Mouse (Mus musculus) hindbrain, embryonic 12.5 days (tissue): ENCODE measurements at regions not wholly inside any gene's neighbourhood (a gene's known extent, or its start where the extent isn't known, plus 50 kb on each side); places are given as distances from the start of the nearest gene placed in this dataset.
"Not testable (repeated sequence)": the region's sequence is repeated elsewhere in the genome, so short reads cannot be mapped to it uniquely, and the experiment has no call there.

Experiments
- ATAC-seq: fragments of 200-750 bp; cut with Nextera tagmentation; 2 replicates; pipeline ENCODE4 v1.8.0; 2017; ENCODE audit warnings: moderate TSS enrichment; ENCODE audit not compliant: low FRiP score
- H3K27ac ChIP-seq: fragments of 300-500 bp; sonication (generic); 2 replicates; pipeline ENCODE4 v1.5.1; 2016; ENCODE audit warnings: mild to moderate bottlenecking
- H3K27me3 ChIP-seq: fragments of 300-500 bp; sonication (generic); 2 replicates; pipeline ENCODE4 v1.6.1; 2016; ENCODE audit warnings: mild to moderate bottlenecking
- H3K36me3 ChIP-seq: fragments of 300-500 bp; sonication (generic); 2 replicates; pipeline ENCODE4 v1.6.1; 2016; ENCODE audit warnings: mild to moderate bottlenecking
- H3K4me1 ChIP-seq: fragments of 300-500 bp; sonication (generic); 2 replicates; pipeline ENCODE4 v1.6.1; 2016
- H3K4me2 ChIP-seq: fragments of 300-500 bp; sonication (generic); replicated peaks from 2 replicates; pipeline ENCODE4 v1.6.1; 2016; ENCODE audit warnings: mild to moderate bottlenecking
- H3K4me3 ChIP-seq: fragments of 300-500 bp; sonication (generic); 2 replicates; pipeline ENCODE4 v1.5.1; 2016; ENCODE audit warnings: mild to moderate bottlenecking
- H3K9ac ChIP-seq: fragments of 300-500 bp; sonication (generic); 2 replicates; pipeline ENCODE4 v1.6.1; 2016; ENCODE audit warnings: mild to moderate bottlenecking, moderate library complexity
- H3K9me3 ChIP-seq: fragments of 300-500 bp; sonication (generic); replicated peaks from 2 replicates; pipeline ENCODE4 v1.6.1; 2016; ENCODE audit warnings: mild to moderate bottlenecking
- WGBS: fragments of 180-500 bp; shearing (Covaris S2); methylation state at CpG from one replicate; pipeline ENCODE4 v1.1.7; 2016; 5-methylcytosine and 5-hydroxymethylcytosine counted together

GRCm38 (mm10) chr5:129256136-129256535 is 159.6 kb downstream of the Adgrd1 start:
- no peak overlapping the region for H3K27ac ChIP-seq
- H3K9me3 ChIP-seq: no peaks in the 10 kb centered on the region
- no peak overlapping the region for H3K9ac ChIP-seq
- H3K36me3 ChIP-seq: no peaks in the 10 kb centered on the region
- H3K4me3 ChIP-seq: no peak overlapping the region
- ATAC-seq: no peak
- peaks cover 10% of the 10 kb centered on the region for H3K4me1 ChIP-seq
- no peak overlapping the region for H3K4me2 ChIP-seq
- 77% methylated on average over 9 of the region's 9 CpGs for WGBS
- H3K27me3 ChIP-seq: no peaks in the 10 kb centered on the region

- no peaks in the 10 kb centered on the region for H3K9me3 ChIP-seq
- WGBS: 70% methylated on average over 5 of the region's 5 CpGs
- H3K4me1 ChIP-seq: peaks cover 10% of the 10 kb centered on the region
- H3K9ac ChIP-seq: no peak overlapping the region
- 0 out of 2 replicates have a peak, but pooled peaks cover 4% of the 10 kb centered on the region for H3K27me3 ChIP-seq
- no peak for ATAC-seq
- H3K36me3 ChIP-seq: no peaks in the 10 kb centered on the region
- H3K27ac ChIP-seq: no peak overlapping the region
- H3K4me3 ChIP-seq: no peak overlapping the region
- H3K4me2 ChIP-seq: no peak overlapping the region
These were observed 160.7 kb downstream of the Adgrd1 start for GRCm38 (mm10) chr5:129257206-129257605.

DNA sequence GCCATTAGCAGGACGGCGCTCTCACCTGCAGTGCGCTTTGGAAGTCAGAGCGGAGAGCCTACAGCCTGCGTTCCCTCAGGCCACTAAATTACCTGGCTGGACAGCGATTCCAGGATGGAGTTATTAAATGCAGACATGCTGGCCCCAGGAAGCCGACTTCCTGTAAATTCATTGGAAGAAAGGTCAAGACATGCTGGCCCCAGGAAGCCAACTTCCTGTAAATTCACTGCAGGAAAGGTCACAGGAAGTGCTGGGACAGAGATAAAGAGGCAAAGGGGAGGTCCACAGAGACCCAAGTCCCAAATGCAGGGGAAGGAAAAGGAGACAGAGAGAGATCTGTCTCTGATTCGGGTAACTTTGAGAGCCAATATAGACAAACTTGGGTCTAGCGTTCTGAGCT is 164.1 kb downstream of the Adgrd1 start:
- Histone ChIP-seq H3K4me3 (no peak overlapping the region), H3K9me3 (no peaks in the 10 kb centered on the region), H3K27me3 (0 out of 2 replicates have a peak, but pooled peaks cover 4% of the 10 kb centered on the region), H3K9ac (no peak overlapping the region), H3K4me2 (no peak overlapping the region), H3K36me3 (no peaks in the 10 kb centered on the region), H3K4me1 (peaks cover 10% of the 10 kb centered on the region), H3K27ac (no peak overlapping the region)
- no peak for ATAC-seq
- 77% methylated on average over 9 of the region's 9 CpGs for WGBS

DNA sequence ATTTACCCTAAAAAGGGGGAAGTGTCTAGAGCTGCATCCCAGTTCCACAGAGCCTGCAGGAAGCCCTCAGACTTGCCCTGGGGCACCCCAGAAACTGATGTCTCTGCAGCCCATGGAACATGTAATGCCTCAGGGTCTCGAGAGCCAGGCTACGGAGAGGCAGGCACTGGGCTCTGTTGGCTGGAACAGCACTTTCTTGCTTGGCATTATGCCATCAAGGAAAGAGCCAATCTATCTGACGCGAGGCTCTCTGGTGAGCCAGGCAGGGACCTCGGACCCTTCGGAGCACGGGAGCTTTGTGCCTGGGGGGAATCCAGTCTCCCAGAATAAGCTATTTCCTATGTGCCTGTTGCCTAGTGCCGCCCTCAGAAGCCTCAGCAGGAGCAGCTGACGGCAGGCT is 166.6 kb downstream of the Adgrd1 start:
- peaks cover 15% of the 10 kb centered on the region for H3K4me1 ChIP-seq
- H3K36me3 ChIP-seq: no peaks in the 10 kb centered on the region
- H3K27me3 ChIP-seq: 0 out of 2 replicates have a peak, but pooled peaks cover 4% of the 10 kb centered on the region
- no peak overlapping the region for H3K27ac ChIP-seq
- WGBS: 49% methylated on average over 9 of the region's 9 CpGs
- H3K4me3 ChIP-seq: no peak overlapping the region
- no peaks in the 10 kb centered on the region for H3K9me3 ChIP-seq
- ATAC-seq: no peak
- no peak overlapping the region for H3K9ac ChIP-seq
- H3K4me2 ChIP-seq: no peak overlapping the region

GRCm38 (mm10) chr5:129264363-129264762 is 167.8 kb downstream of the Adgrd1 start:
- 95% methylated on average over 15 of the region's 15 CpGs for WGBS
- ATAC-seq: no peak

GRCm38 (mm10) chr5:129268456-129268855 is 171.9 kb downstream of the Adgrd1 start:
- Histone ChIP-seq H3K27ac (no peak overlapping the region), H3K27me3 (peaks cover 4% of the 10 kb centered on the region; the same call in 1 of the 2 replicates), H3K36me3 (no peaks in the 10 kb centered on the region), H3K4me1 (peaks cover 13% of the 10 kb centered on the region; the same call in 1 of the 2 replicates), H3K4me2 (no peak overlapping the region), H3K9ac (no peak overlapping the region), H3K9me3 (no peaks in the 10 kb centered on the region), H3K4me3 (no peak overlapping the region)
- WGBS: 45% methylated on average over 9 of the region's 9 CpGs
- ATAC-seq: no peak

More at GRCm38 (mm10) chr5:129264363-129264762, 167.8 kb downstream of the Adgrd1 start:
- H3K9me3 ChIP-seq: no peaks in the 10 kb centered on the region
- no peak overlapping the region for H3K27ac ChIP-seq
- H3K4me2 ChIP-seq: no peak overlapping the region
- H3K4me1 ChIP-seq: peaks cover 8% of the 10 kb centered on the region; the same call in 1 of the 2 replicates
- H3K36me3 ChIP-seq: no peaks in the 10 kb centered on the region
- no peak overlapping the region for H3K9ac ChIP-seq
- H3K4me3 ChIP-seq: no peak overlapping the region
- peaks cover 4% of the 10 kb centered on the region; the same call in 1 of the 2 replicates for H3K27me3 ChIP-seq

- H3K4me2 ChIP-seq: no peak overlapping the region
- H3K9ac ChIP-seq: no peak overlapping the region
- peaks cover 13% of the 10 kb centered on the region; the same call in 1 of the 2 replicates for H3K4me1 ChIP-seq
- no peak overlapping the region for H3K4me3 ChIP-seq
- ATAC-seq: no peak
- H3K27me3 ChIP-seq: peaks cover 4% of the 10 kb centered on the region; the same call in 1 of the 2 replicates
- H3K27ac ChIP-seq: no peak overlapping the region
- 19% methylated on average over 5 of the region's 5 CpGs for WGBS
- H3K36me3 ChIP-seq: no peaks in the 10 kb centered on the region
- H3K9me3 ChIP-seq: no peaks in the 10 kb centered on the region
These were observed 173.5 kb downstream of the Adgrd1 start for GRCm38 (mm10) chr5:129270051-129270472.

DNA sequence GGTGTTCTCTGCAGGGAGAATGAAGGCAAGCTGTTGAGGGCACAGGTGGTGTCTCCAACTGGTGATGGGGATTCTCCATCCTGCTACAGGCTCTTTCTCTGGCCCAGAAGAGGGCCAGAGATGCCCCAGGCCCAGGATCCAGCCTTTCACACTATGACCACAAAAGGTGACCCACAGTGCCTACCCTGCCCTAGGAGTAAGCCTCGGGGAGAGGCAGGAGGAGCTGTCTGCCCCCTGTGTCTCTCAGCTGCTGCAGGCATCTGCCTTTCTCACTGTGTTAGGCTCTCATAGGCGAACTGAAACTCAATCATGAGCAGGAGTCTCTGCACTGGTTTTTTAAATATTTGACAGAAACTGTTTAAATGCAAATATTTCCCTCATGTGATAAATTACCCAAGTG is 184.9 kb downstream of the Adgrd1 start:
- ATAC-seq: no peak
- no peak overlapping the region for H3K27ac ChIP-seq

DNA sequence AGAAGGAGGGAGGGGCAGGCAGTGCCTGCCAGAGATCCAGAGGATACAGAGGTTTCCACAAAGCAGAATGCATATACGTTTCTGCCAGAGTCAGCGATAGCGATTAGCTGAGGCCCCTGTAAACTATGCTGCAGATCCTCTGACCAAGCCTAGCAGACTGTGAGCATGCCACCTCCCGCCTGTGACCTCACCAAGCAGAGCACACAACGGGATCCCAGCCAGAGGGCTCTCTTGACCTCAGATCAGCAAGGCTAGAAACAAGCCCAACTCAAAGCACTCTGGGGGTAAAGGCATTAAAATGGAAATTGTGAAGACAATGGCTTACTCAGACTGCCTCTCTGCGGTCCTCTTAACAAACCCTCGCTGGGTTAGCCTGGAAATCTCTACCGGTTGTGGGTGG is 185.6 kb downstream of the Adgrd1 start:
- Histone ChIP-seq H3K9ac (peak overlapping the region; percentile 3; the same call in 1 of the 2 replicates), H3K36me3 (no peaks in the 10 kb centered on the region), H3K4me2 (no peak overlapping the region), H3K4me1 (peaks cover 22% of the 10 kb centered on the region), H3K4me3 (no peak overlapping the region), H3K27ac (peak overlapping the region; percentile 52; the same call in 1 of the 2 replicates), H3K9me3 (no peaks in the 10 kb centered on the region), H3K27me3 (no peaks in the 10 kb centered on the region)
- WGBS: 3% methylated on average over 8 of the region's 8 CpGs
- 0 out of 2 replicates have a peak, but pooled peaks have one; percentile 16 for ATAC-seq

More for the DNA sequence above, 184.9 kb downstream of the Adgrd1 start:
- 13% methylated on average over 2 of the region's 2 CpGs for WGBS
- H3K9me3 ChIP-seq: no peaks in the 10 kb centered on the region
- H3K9ac ChIP-seq: no peak overlapping the region
- H3K4me1 ChIP-seq: peaks cover 22% of the 10 kb centered on the region
- H3K27me3 ChIP-seq: no peaks in the 10 kb centered on the region
- no peaks in the 10 kb centered on the region for H3K36me3 ChIP-seq
- H3K4me3 ChIP-seq: no peak overlapping the region
- no peak overlapping the region for H3K4me2 ChIP-seq

- peak; percentile 19; the same call in 1 of the 2 replicates for ATAC-seq
- H3K4me2 ChIP-seq: no peak overlapping the region; the same call in 1 of the 2 replicates
- no peak overlapping the region for H3K9ac ChIP-seq
- H3K27ac ChIP-seq: peak overlapping the region; percentile 52
- no peak overlapping the region for H3K4me3 ChIP-seq
- peaks cover 22% of the 10 kb centered on the region for H3K4me1 ChIP-seq
- WGBS: 22% methylated on average over 5 of the region's 5 CpGs
- H3K9me3 ChIP-seq: no peaks in the 10 kb centered on the region
- no peaks in the 10 kb centered on the region for H3K36me3 ChIP-seq
- H3K27me3 ChIP-seq: no peaks in the 10 kb centered on the region
These were observed 186.3 kb downstream of the Adgrd1 start for GRCm38 (mm10) chr5:129282826-129283225.

- H3K27me3 ChIP-seq: no peaks in the 10 kb centered on the region
- peaks cover 3% of the 10 kb centered on the region for H3K4me1 ChIP-seq
- no peaks in the 10 kb centered on the region for H3K36me3 ChIP-seq
- WGBS: 15% methylated on average over 8 of the region's 8 CpGs
- H3K9me3 ChIP-seq: no peaks in the 10 kb centered on the region
- H3K9ac ChIP-seq: no peak overlapping the region
- H3K4me2 ChIP-seq: no peak overlapping the region
- H3K27ac ChIP-seq: no peak overlapping the region
- H3K4me3 ChIP-seq: no peak overlapping the region
- ATAC-seq: no peak
These were observed 190.9 kb downstream of the Adgrd1 start for GRCm38 (mm10) chr5:129287481-129287880.

- not testable (repeated sequence) for H3K36me3 ChIP-seq, H3K27ac ChIP-seq, H3K9me3 ChIP-seq, H3K27me3 ChIP-seq, H3K9ac ChIP-seq, H3K4me3 ChIP-seq, H3K4me2 ChIP-seq, ATAC-seq, H3K4me1 ChIP-seq
- WGBS: 52% methylated on average over 10 of the region's 10 CpGs
These were observed 196.3 kb downstream of the Adgrd1 start for GRCm38 (mm10) chr5:129292821-129293220.

- ATAC-seq, H3K4me2 ChIP-seq: not testable (repeated sequence)
- WGBS: 66% methylated on average over 8 of the region's 8 CpGs
These were observed 198.5 kb downstream of the Adgrd1 start for GRCm38 (mm10) chr5:129294861-129295542.

More at GRCm38 (mm10) chr5:129294861-129295542, 198.5 kb downstream of the Adgrd1 start:
- not testable (repeated sequence) for H3K9me3 ChIP-seq, H3K4me3 ChIP-seq, H3K36me3 ChIP-seq, H3K9ac ChIP-seq, H3K27me3 ChIP-seq, H3K27ac ChIP-seq
- H3K4me1 ChIP-seq: peaks cover 10% of the 10 kb centered on the region
